Mouse (Mus musculus) stomach, embryonic 16.5 days (tissue): ENCODE data around the gene Nptn. TPM values are rescaled to one million over a fixed set of nuclear protein-coding genes. Genes with fewer than 3 reads are reported as not detected.

ENCODE experiments used
- polyA plus RNA-seq: library from polyadenylated mRNA; unstranded; fragments of >200 nt; fragmentation: Nextera tagmentation; extraction: Ambion mirVana; gene quantifications from 2 replicates; pipeline ENCODE4 v1.2.1, GENCODE M21; 2015

Gene Nptn
- polyA plus RNA-seq, 1 experiment from 2014 or later = 155 TPM

Other genes with a start within 250 kb of the Nptn start
- gene Tbc1d21, start 211.8 kb upstream of the Nptn start, polyA plus RNA-seq = 0.12 TPM in 1 of 2 replicates, not detected in the other
- gene Insyn1, start 93.6 kb upstream of the Nptn start, polyA plus RNA-seq = 0.32 and 0.77 TPM in 2 replicates
- 30.4 and 31.2 TPM in 2 replicates for gene Cd276, start 26.8 kb upstream of the Nptn start, polyA plus RNA-seq
- 2.3 and 3.2 TPM in 2 replicates for gene Rec114, start 161.7 kb downstream of the Nptn start, polyA plus RNA-seq
- gene Hcn4, start 241.2 kb downstream of the Nptn start, polyA plus RNA-seq = 0.10 and 0.15 TPM in 2 replicates